Mouse (Mus musculus): ENCODE data around the gene Prdm4.

Prdm4 gene

DNA sequence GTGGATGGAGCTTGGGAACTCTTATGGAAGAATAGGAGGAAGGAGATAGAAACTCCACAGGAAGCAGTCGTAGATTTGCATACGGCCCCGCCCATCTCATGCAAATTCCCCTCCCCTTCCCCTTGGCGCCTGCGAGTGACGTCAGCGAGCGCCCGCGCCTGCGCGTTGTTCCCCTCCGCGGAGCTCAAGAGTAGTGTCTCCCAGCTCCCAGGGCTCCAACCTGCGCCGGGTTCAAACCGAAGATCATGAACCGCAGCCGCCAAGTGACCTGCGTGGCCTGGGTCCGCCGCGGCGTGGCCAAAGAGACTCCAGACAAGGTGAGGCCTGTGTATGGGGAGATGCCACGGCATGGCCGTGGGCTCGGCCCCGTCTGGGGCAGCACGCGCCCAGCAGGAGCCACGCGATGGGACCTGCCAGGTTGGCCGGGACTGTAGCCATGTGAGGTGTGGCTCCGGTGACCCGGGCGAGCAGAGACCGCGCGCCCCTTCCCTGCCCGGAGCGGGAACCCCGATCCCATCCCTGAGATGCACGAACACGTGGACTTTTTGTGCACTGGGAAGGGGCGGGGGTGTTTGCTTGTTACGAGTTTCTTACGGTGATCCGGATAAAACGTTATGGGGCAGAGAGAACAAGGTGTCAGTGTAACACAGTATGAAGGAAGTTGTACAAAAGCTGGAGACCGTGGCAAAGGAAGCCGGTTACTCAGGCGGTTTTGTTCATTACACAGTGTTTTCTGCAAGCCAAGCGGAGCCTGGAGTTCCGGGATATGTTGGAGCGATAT lies 45.1 kb downstream of the Prdm4 start:
- DNase-seq (ENCODE audit: low spot score in 2 of 2), result peak; percentile 83 to 87

GRCm38 (mm10) chr10:85846105-85846862 lies 70.7 kb downstream of the Prdm4 start:
- DNase-seq (ENCODE audit: low spot score in 2 of 2), result no peak

Data from spleen, postnatal 36 days (tissue).